Mouse (Mus musculus) embryonic facial prominence, embryonic 13.5 days (tissue): Measurements from ENCODE around the gene Dock1. TPM values are rescaled to one million over a fixed set of nuclear protein-coding genes. Genes with fewer than 3 reads are reported as not detected.

ENCODE experiments used
- ATAC-seq: fragments of 200-750 bp; cut with Nextera tagmentation; 2 replicates; pipeline ENCODE4 v1.8.0; 2017; ENCODE audit warnings: low read depth; ENCODE audit not compliant: insufficient number of reproducible peaks, insufficient read depth, low FRiP score, low TSS enrichment
- H3K27ac ChIP-seq: fragments of 300-500 bp; sonication (generic); 2 replicates; pipeline ENCODE4 v1.5.1; 2015; ENCODE audit warnings: moderate library complexity, mild to moderate bottlenecking, inconsistent platforms
- H3K27me3 ChIP-seq: fragments of 300-500 bp; sonication (generic); 2 replicates; pipeline ENCODE4 v1.6.1; 2015; ENCODE audit warnings: mild to moderate bottlenecking, inconsistent platforms
- H3K36me3 ChIP-seq: fragments of 300-500 bp; sonication (generic); 2 replicates; pipeline ENCODE4 v1.6.1; 2015; ENCODE audit warnings: mild to moderate bottlenecking, inconsistent platforms
- H3K4me1 ChIP-seq: fragments of 300-500 bp; sonication (generic); 2 replicates; pipeline ENCODE4 v1.6.1; 2015; ENCODE audit warnings: inconsistent platforms
- H3K4me2 ChIP-seq: fragments of 300-500 bp; sonication (generic); 2 replicates; pipeline ENCODE4 v1.6.1; 2015; ENCODE audit warnings: moderate library complexity, mild to moderate bottlenecking, inconsistent platforms
- H3K4me3 ChIP-seq: fragments of 300-500 bp; sonication (generic); 2 replicates; pipeline ENCODE4 v1.5.1; 2015; ENCODE audit warnings: mild to moderate bottlenecking, inconsistent platforms
- H3K9ac ChIP-seq: fragments of 300-500 bp; sonication (generic); 2 replicates; pipeline ENCODE4 v1.6.1; 2015; ENCODE audit warnings: mild to moderate bottlenecking, inconsistent platforms
- H3K9me3 ChIP-seq: fragments of 300-500 bp; sonication (generic); 2 replicates; pipeline ENCODE4 v1.6.1; 2016; ENCODE audit warnings: inconsistent platforms
- WGBS: fragments of 180-500 bp; shearing (Covaris S2); methylation state at CpG from one replicate; pipeline ENCODE4 v1.1.7; 2015; ENCODE audit warnings: mixed read lengths; 5-methylcytosine and 5-hydroxymethylcytosine counted together
- polyA plus RNA-seq: library from polyadenylated mRNA; unstranded; fragments of >200 nt; fragmentation: Nextera tagmentation; extraction: Ambion mirVana; gene quantifications from 2 replicates; pipeline ENCODE4 v1.2.1, GENCODE M21; 2015

Dock1 gene
- polyA plus RNA-seq, 1 experiment from 2014 or later, result 42.8 TPM

GRCm38 (mm10) chr7:134864175-134864574 lies 193.7 kb downstream of the Dock1 start:
- Histone ChIP-seq H3K9ac (no peak overlapping the region), H3K4me3 (no peak overlapping the region), H3K4me1 (no peaks in the 10 kb centered on the region; the same call in 1 of the 2 replicates), H3K27me3 (no peaks in the 10 kb centered on the region), H3K4me2 (no peak overlapping the region), H3K27ac (no peak overlapping the region), H3K36me3 (0 out of 2 replicates have a peak, but pooled peaks cover 3% of the 10 kb centered on the region), H3K9me3 (no peaks in the 10 kb centered on the region)
- ATAC-seq, result no peak
- 75% methylated on average over 2 of the region's 2 CpGs for WGBS

- WGBS, result 83% methylated on average over 3 of the region's 3 CpGs
- no peaks in the 10 kb centered on the region for H3K9me3 ChIP-seq
- H3K27me3 ChIP-seq, result no peaks in the 10 kb centered on the region
- peaks cover 27% of the 10 kb centered on the region for H3K36me3 ChIP-seq
- no peak overlapping the region for H3K4me2 ChIP-seq
- H3K4me3 ChIP-seq, result no peak overlapping the region
- H3K9ac ChIP-seq, result no peak overlapping the region
- H3K4me1 ChIP-seq, result no peaks in the 10 kb centered on the region
- ATAC-seq, result no peak
- H3K27ac ChIP-seq, result no peak overlapping the region
Observed at GRCm38 (mm10) chr7:134872511-134872910, 202.1 kb downstream of the Dock1 start.

GRCm38 (mm10) chr7:134872981-134873380 lies 202.5 kb downstream of the Dock1 start:
- Histone ChIP-seq H3K4me2 (no peak overlapping the region), H3K36me3 (peaks cover 30% of the 10 kb centered on the region), H3K27me3 (no peaks in the 10 kb centered on the region), H3K27ac (no peak overlapping the region), H3K4me1 (no peaks in the 10 kb centered on the region), H3K4me3 (no peak overlapping the region), H3K9me3 (no peaks in the 10 kb centered on the region), H3K9ac (no peak overlapping the region)
- no peak for ATAC-seq
- WGBS, result 91% methylated on average over 7 of the region's 7 CpGs

- Histone ChIP-seq H3K4me3 (no peak overlapping the region), H3K36me3 (peaks cover 34% of the 10 kb centered on the region), H3K9ac (no peak overlapping the region), H3K4me2 (no peak overlapping the region), H3K9me3 (no peaks in the 10 kb centered on the region), H3K4me1 (no peaks in the 10 kb centered on the region), H3K27ac (no peak overlapping the region), H3K27me3 (no peaks in the 10 kb centered on the region)
- WGBS, result 78% methylated on average over 6 of the region's 6 CpGs
- no peak for ATAC-seq
Observed at GRCm38 (mm10) chr7:134878985-134879384, 208.5 kb downstream of the Dock1 start.

GRCm38 (mm10) chr7:134880431-134880830 lies 210.0 kb downstream of the Dock1 start:
- no peak overlapping the region for H3K27ac ChIP-seq
- H3K4me2 ChIP-seq, result no peak overlapping the region
- no peaks in the 10 kb centered on the region for H3K4me1 ChIP-seq
- H3K4me3 ChIP-seq, result no peak overlapping the region
- no peaks in the 10 kb centered on the region for H3K9me3 ChIP-seq
- H3K36me3 ChIP-seq, result peaks cover 22% of the 10 kb centered on the region
- no peak for ATAC-seq
- WGBS, result 76% methylated on average over 6 of the region's 6 CpGs
- no peak overlapping the region for H3K9ac ChIP-seq
- no peaks in the 10 kb centered on the region for H3K27me3 ChIP-seq

- Histone ChIP-seq H3K9me3 (no peaks in the 10 kb centered on the region), H3K27ac (no peak overlapping the region), H3K36me3 (0 out of 2 replicates have a peak, but pooled peaks cover 5% of the 10 kb centered on the region), H3K4me2 (no peak overlapping the region), H3K9ac (no peak overlapping the region), H3K4me1 (no peaks in the 10 kb centered on the region), H3K27me3 (no peaks in the 10 kb centered on the region), H3K4me3 (no peak overlapping the region)
- 82% methylated on average over 6 of the region's 6 CpGs for WGBS
- ATAC-seq, result no peak
Observed at GRCm38 (mm10) chr7:134883516-134883915, 213.1 kb downstream of the Dock1 start.

- no peaks in the 10 kb centered on the region for H3K4me1 ChIP-seq
- 93% methylated on average over 13 of the region's 13 CpGs for WGBS
- no peak overlapping the region for H3K4me2 ChIP-seq
- H3K27me3 ChIP-seq, result no peaks in the 10 kb centered on the region
- no peak overlapping the region for H3K27ac ChIP-seq
- H3K4me3 ChIP-seq, result no peak overlapping the region
- H3K9ac ChIP-seq, result no peak overlapping the region
- ATAC-seq, result no peak
- H3K9me3 ChIP-seq, result no peaks in the 10 kb centered on the region
- H3K36me3 ChIP-seq, result peaks cover 9% of the 10 kb centered on the region
Observed at GRCm38 (mm10) chr7:134892449-134892871, 222.0 kb downstream of the Dock1 start.

- Histone ChIP-seq H3K27ac (no peak overlapping the region), H3K4me1 (no peaks in the 10 kb centered on the region), H3K36me3 (peaks cover 9% of the 10 kb centered on the region), H3K27me3 (no peaks in the 10 kb centered on the region), H3K4me2 (no peak overlapping the region), H3K9ac (no peak overlapping the region), H3K4me3 (no peak overlapping the region), H3K9me3 (no peaks in the 10 kb centered on the region)
- 93% methylated on average over 4 of the region's 4 CpGs for WGBS
- ATAC-seq, result no peak
Observed at GRCm38 (mm10) chr7:134892972-134893371, 222.5 kb downstream of the Dock1 start.

GRCm38 (mm10) chr7:134894604-134895003 lies 224.2 kb downstream of the Dock1 start:
- H3K9me3 ChIP-seq, result no peaks in the 10 kb centered on the region
- H3K36me3 ChIP-seq, result peaks cover 9% of the 10 kb centered on the region
- no peak overlapping the region for H3K9ac ChIP-seq
- no peaks in the 10 kb centered on the region for H3K4me1 ChIP-seq
- WGBS, result 65% methylated on average over 2 of the region's 2 CpGs
- H3K4me2 ChIP-seq, result no peak overlapping the region
- H3K27me3 ChIP-seq, result no peaks in the 10 kb centered on the region
- no peak for ATAC-seq
- H3K27ac ChIP-seq, result no peak overlapping the region
- H3K4me3 ChIP-seq, result no peak overlapping the region

- no peak for ATAC-seq
- H3K9ac ChIP-seq, result no peak overlapping the region
- H3K4me2 ChIP-seq, result no peak overlapping the region
- no peaks in the 10 kb centered on the region for H3K9me3 ChIP-seq
- no peaks in the 10 kb centered on the region for H3K27me3 ChIP-seq
- no peak overlapping the region for H3K27ac ChIP-seq
- no peak overlapping the region for H3K4me3 ChIP-seq
- H3K4me1 ChIP-seq, result no peaks in the 10 kb centered on the region
- WGBS, result 91% methylated on average over 2 of the region's 2 CpGs
- H3K36me3 ChIP-seq, result peaks cover 6% of the 10 kb centered on the region
Observed at GRCm38 (mm10) chr7:134899462-134899861, 229.0 kb downstream of the Dock1 start.

GRCm38 (mm10) chr7:134901992-134902391 lies 231.5 kb downstream of the Dock1 start:
- no peak overlapping the region for H3K27ac ChIP-seq
- H3K9ac ChIP-seq, result no peak overlapping the region
- no peak overlapping the region for H3K4me3 ChIP-seq
- H3K4me2 ChIP-seq, result no peak overlapping the region
- no peaks in the 10 kb centered on the region for H3K4me1 ChIP-seq
- H3K27me3 ChIP-seq, result no peaks in the 10 kb centered on the region
- no peak for ATAC-seq
- H3K36me3 ChIP-seq, result peaks cover 5% of the 10 kb centered on the region
- 68% methylated on average over 2 of the region's 2 CpGs for WGBS
- no peaks in the 10 kb centered on the region for H3K9me3 ChIP-seq

- WGBS, result 83% methylated on average over 2 of the region's 2 CpGs
- no peak for ATAC-seq
- Histone ChIP-seq H3K27ac (no peak overlapping the region), H3K9ac (no peak overlapping the region), H3K9me3 (no peaks in the 10 kb centered on the region), H3K4me2 (no peak overlapping the region), H3K27me3 (peaks cover 8% of the 10 kb centered on the region), H3K4me3 (no peak overlapping the region), H3K36me3 (no peaks in the 10 kb centered on the region), H3K4me1 (peaks cover 5% of the 10 kb centered on the region)
Observed at GRCm38 (mm10) chr7:134931886-134932285, 261.4 kb downstream of the Dock1 start.
